Mouse (Mus musculus) urinary bladder, postnatal 25 days (tissue): ENCODE data around the gene Pramel6.
"Not testable (repeated sequence)": the region's sequence is repeated elsewhere in the genome, so short reads cannot be mapped to it uniquely, and the experiment has no call there.

ENCODE experiments used
- DNase-seq: peaks from one replicate; pipeline ENCODE4 v3.0.0; 2022; ENCODE audit warnings: low spot score

The Pramel6 gene

GRCm38 (mm10) chr2:87506265-87506664 lies at the start of gene Pramel6:
TSS of gene Pramel6 (plus strand) at chr2:87506565.
- DNase-seq = no peak

- no peak for DNase-seq
Measured at GRCm38 (mm10) chr2:87461769-87462168, 44.6 kb upstream of the Pramel6 start.

GRCm38 (mm10) chr2:87480207-87480606 lies 26.2 kb upstream of the Pramel6 start:
- no peak for DNase-seq

GRCm38 (mm10) chr2:87481158-87481557 lies 25.2 kb upstream of the Pramel6 start:
- no peak for DNase-seq

GRCm38 (mm10) chr2:87482276-87482675 lies 24.1 kb upstream of the Pramel6 start:
- no peak for DNase-seq

GRCm38 (mm10) chr2:87496993-87497392 lies 9.4 kb upstream of the Pramel6 start, which contains the start of gene Pramel7:
TSS of gene Pramel7 (minus strand) at chr2:87497093.
- DNase-seq = not testable (repeated sequence)

- DNase-seq = no peak
Measured at GRCm38 (mm10) chr2:87515046-87515445, 8.7 kb downstream of the Pramel6 start.

- DNase-seq = no peak
Measured at GRCm38 (mm10) chr2:87515457-87516060, 9.2 kb downstream of the Pramel6 start.

GRCm38 (mm10) chr2:87516581-87516980 lies 10.2 kb downstream of the Pramel6 start:
- DNase-seq = no peak

GRCm38 (mm10) chr2:87520651-87521050 lies 14.3 kb downstream of the Pramel6 start:
- no peak for DNase-seq

GRCm38 (mm10) chr2:87525899-87526616 lies 19.7 kb downstream of the Pramel6 start:
- DNase-seq = not testable (repeated sequence)

- no peak for DNase-seq
Measured at GRCm38 (mm10) chr2:87531496-87531895, 25.1 kb downstream of the Pramel6 start, which contains the start of gene Olfr153. TSS of gene Olfr153 (plus strand) at chr2:87531796.

GRCm38 (mm10) chr2:87534826-87535225 lies 28.5 kb downstream of the Pramel6 start:
- no peak for DNase-seq

- DNase-seq = no peak
Measured at GRCm38 (mm10) chr2:87545442-87545841, 39.1 kb downstream of the Pramel6 start, which contains the start of gene Olfr1128. TSS of gene Olfr1128 (minus strand) at chr2:87545542.
